Mouse (Mus musculus) liver, adult (tissue): Measurements from ENCODE around the gene Rnf24.

Experiments used
- GATA4 ChIP-seq: IDR thresholded peaks from 2 replicates; pipeline ENCODE4 v1.6.1; 2014; ENCODE audit warnings: mild to moderate bottlenecking, low read length; ENCODE audit not compliant: insufficient replicate concordance

Rnf24 gene

DNA sequence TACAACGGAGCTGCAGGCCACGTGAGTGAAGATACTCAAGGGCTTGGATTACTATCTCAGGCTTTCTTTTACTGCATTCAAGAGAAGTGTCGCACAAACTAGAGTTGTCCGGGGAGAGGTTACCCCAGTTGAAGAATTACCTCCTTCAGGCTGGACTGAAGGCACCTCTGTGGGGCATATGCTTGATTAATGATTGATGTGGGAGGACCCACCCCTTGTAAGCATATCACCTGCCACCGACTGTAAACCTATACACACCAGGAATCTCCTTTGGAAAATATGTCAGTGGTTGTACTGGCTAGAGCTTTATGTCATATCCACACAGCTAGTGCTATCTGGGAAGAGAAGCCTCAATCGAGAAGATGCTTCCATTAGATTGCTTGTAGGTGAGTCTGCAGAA lies 1.4 kb upstream of the Rnf24 start:
- no peak for TF ChIP-seq GATA4

DNA sequence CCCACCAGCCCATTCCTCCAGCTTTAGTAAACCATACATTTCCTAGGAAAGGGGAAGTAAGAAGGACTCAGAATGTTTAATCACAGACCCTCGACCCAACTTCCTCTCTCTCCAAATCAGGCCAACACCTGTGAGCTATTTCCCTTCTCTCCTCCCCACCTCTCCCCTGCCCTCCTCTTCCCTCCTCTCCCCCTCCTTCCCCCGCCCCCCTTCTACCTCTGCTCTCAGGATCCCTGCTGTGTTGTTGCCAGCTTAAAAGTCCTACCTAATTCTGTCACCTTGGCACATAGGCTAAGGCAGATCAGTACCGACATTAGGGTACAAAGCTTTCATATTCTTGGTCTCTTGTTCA lies 848 bp upstream of the Rnf24 start:
- TF ChIP-seq GATA4, result no peak

DNA sequence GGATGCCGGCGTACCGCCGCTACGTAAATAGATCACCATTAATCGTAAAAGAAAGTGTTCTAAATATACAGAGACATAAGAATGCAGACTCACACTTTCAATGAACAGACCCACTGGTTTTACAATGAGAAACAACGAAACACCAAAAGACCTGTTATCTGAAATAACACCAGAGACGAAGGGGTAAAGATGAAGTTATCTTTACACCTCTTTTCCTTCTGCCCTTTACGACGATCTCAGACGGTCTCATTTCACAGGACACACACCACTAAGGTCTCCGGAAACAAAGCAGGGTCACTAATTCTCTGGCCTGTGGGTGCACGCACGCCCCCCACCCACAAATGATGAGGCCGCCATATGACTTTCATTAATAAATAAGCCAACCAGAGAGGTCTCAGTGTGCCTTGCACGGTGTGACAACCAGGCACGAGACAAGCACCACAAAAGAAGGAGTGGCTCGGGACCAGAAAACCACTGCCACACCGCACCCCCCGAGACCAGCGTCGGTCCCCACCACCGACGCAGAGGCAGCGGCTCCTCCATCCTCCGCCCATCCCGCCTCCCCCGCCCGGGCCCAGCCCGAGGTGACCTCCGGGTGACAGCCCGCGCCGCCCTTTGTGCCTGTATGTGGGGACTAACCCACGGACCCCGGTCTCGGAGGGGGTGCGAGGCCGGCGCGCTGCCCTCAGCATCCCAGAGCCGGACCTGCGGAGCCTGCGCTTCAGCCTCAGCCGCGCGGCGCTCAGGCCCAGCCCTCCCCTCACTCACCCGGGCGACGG lies 535 bp downstream of the Rnf24 start:
- no peak for TF ChIP-seq GATA4

DNA sequence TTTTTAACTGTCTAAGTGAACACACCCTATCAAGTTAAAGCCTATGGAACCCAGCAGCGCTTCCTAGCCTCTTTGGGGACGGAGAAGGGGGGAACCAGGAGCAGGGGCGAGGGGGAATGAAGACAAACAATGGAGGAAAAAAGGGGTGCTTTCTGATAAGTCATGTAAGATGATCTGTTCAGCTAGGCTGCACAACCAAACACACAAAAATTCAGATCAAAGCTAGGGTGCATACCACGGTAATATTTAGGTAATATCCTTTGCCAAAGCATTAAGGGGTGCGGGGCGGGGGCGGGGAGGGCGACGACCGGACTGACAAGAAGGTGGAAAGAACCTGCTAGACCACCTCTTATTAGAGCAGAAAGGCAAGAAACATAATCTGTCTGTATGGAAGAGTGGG lies 1.2 kb downstream of the Rnf24 start:
- TF ChIP-seq GATA4, result no peak

DNA sequence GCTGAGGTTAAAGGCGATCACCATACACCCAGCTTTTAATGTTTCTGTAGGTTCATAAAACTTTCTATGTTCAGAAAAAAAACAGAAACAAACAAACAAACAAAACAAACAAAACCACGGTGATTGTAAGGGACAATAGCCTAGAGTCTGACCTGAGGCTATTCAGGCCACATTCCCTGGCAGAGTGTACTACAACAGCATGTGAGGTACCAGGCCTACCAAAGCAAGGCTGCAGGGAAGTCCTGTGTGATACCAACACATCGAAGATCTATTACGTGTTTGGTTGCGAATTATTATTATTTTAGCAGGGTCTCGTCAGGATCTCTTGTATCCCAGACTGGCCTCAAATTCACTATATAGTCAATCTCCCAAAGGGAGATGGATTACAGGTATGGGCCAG lies 2.4 kb downstream of the Rnf24 start:
- TF ChIP-seq GATA4, result no peak

DNA sequence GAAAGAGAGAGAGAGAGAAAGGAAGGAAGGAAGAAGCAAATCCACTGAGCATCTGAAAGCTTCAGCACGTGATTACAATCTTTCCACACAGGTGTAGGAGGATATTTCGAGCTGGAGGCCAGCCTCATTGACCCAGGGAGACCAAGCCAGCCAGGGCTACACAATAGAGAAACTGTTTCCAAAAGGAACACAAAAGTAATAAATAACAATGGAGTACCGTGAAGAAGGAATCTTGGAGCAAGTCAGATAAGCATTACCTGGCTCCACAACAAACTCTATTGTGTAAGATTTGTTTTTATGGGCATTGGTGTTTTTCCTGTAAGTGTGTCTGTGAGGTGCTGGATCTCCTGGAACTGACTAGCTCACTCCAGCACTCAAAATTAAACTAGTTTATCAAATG lies 7.1 kb downstream of the Rnf24 start:
- TF ChIP-seq GATA4, result no peak

DNA sequence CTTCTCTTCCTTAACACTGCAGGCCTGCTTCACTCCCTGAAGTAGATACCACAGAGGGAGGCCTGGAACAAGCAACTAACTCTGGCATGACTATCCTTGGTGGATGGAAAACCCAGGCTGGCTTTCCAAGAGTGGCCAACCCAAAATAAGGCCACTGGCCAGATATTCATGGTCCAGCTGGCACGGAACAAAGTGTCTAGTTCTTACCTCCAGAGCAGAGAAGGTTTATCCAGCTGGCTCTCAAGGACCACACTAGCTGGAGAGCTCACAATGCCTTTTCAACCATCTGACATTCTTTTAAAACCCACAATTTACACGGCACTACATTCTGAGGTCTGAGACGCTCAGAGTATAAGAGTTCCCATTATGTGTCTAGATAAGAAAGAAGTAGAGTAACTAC lies 8.2 kb downstream of the Rnf24 start:
- no peak for TF ChIP-seq GATA4

DNA sequence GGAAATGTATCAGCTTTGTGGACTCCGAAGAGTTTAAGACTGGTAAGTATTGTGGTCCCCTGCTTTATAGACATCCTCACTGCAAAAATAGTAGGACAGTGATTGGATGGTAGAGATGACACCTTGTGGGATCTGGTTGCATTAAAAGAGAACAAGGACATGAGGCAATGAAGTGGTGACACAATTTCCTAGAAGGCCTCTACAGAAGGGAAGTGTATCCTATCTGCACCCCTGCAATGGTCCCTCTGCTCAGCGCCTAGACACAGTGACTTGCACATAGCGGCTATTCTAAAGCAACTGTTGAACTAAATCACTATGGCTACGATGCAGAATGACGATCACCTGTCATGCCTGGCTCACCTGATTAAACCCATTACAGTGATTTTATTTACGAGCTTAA lies 15.1 kb downstream of the Rnf24 start:
- TF ChIP-seq GATA4, result no peak

DNA sequence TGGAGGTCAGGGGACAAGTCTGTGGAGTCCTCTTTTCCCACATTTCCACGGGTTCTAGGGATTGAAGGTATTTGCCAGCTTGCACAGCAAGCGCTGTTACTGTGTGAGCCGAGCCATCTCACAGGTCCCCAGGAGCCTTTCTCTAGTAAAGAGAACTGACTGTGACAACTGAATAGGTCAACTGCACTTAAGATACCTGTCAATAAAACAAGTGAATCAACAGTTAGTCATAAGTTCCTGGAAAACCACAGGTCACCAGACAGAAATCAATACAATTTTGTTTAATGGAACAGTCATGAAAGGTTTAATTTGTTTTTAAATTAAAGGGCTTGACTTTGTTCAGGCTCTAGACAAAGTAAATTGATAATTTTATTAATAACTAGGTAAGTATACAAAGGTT lies 22.1 kb downstream of the Rnf24 start:
- no peak for TF ChIP-seq GATA4

DNA sequence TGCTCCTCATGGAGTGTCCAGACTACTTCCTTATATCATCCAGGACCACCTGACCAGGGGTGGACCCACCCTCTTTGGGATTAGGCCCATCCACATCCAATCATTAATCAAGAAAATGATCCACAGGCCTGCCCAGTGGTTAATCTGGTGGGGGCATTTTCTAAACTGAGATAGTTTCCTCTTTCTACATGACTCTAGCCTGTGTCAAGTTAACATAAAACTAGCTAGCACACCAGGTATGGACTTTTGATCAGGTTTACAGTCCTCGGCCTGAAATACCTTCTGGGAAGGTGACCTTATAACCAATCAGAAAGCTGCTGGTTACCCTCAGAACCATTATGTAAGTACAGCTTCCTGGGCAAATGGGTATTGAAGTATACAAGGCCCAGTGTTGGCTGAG lies 23.7 kb downstream of the Rnf24 start:
- TF ChIP-seq GATA4, result no peak

DNA sequence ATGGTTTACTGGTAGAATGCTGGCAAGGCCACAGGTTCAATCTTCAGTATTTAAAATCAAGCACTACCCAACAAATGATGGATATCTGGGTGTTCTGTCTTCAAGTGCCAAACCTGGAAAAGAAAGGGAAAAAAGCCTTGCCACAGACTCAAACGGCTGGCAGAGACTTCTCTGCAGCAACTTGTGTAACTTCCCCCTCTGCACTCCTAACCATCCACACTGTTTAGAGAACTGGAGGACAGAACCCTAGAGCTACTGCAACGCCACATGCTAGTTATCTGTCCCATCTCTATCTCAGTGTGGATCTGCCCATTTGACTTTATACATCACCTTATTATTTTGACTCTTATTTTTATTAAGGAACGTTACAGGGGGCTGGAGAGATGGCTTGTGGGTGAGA lies 26.6 kb downstream of the Rnf24 start:
- no peak for TF ChIP-seq GATA4

DNA sequence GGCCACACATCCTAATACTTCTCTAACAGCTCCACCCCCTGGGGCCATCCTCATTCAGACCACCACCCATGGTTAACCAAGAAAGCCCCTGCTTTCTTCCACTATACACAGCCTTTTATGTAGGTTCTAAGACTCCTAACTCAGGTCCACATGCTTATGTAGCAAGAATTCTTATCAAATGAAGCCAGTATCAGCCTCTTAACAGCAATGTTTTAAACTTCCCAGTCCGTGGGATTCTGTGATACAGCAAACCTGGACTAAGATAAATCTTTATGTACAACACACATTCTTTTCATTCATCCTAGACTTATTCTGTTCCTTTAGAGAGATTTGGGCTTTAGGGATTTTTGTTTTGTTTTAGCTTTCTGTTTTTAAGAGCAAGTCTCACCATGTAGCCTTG lies 29.0 kb downstream of the Rnf24 start:
- TF ChIP-seq GATA4, result no peak

DNA sequence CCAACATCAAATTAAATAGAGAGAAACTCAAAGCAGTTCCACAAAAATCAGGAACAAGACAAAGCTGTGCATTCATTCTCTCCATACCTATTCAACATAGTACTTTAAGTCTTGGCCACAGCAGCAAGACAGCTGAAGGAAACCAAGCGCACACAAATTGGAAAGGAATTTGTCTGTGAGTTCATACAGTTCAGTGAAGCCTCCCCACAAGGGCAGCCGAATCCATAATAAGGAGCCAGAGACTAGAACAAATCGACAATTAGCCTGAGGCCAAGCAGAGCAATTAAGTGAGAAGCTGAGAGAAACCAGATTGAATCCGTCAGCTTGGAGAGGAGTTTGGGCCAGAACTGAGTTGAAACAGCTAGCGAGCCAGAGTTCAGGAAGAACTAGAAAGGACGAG lies 33.3 kb downstream of the Rnf24 start:
- TF ChIP-seq GATA4, result no peak

DNA sequence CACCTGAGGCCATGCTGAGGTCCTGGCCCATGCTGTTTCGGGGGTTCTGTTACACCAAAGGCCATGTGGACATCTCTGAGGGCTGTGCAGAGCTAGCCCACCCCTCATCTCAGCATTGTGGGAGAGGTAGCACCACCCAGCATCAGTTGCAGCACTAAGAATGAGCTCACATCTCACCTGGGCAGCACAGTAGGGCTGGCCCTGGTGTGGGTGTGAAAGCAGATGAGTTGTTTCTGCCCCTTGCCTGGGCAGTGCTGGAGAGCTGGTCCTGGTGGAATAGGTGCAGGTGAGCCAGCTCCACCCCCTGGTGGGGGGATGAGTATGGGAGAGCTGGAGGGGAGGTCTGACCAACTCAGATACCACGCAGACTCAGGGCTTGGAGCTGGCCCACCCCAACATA lies 36.5 kb downstream of the Rnf24 start:
- TF ChIP-seq GATA4, result no peak

DNA sequence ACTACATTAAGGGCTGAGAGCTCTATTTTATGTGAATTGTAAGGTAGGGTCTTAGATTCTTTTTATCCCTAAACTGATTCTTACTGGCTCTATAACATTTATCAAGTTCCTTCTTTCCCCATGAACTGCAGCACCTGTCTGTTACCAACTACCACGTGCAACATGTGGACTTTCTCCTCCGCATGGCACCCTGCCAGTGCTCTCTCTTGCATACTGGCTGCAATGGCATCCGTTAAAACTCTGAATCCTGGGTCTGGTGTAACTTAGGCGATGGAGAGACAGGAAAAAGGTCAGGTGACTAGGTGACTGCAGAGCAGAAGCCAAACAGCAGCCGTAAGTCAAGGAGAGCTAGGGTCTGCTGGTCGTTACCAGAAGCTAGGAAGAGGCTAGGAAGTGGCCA lies 43.4 kb downstream of the Rnf24 start:
- TF ChIP-seq GATA4, result no peak

DNA sequence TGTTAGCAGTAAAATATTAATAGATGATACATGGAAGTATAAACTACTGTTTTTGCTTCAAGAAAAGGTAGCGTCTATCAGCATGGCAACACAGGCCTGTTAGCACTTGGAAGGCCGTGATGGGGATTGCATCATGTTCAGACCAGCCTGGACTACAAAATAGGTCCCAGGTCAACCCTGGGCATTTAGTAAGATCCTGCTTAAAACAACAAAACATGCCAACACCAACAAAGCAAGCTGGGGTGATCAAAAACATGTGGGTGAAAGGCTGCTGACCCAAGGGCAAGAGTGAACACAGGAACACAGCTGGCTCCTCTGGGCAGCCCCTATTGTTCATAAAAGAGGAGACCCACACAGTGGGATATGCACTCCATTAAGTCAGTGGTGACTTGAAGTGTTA lies 44.9 kb downstream of the Rnf24 start:
- TF ChIP-seq GATA4, result no peak

DNA sequence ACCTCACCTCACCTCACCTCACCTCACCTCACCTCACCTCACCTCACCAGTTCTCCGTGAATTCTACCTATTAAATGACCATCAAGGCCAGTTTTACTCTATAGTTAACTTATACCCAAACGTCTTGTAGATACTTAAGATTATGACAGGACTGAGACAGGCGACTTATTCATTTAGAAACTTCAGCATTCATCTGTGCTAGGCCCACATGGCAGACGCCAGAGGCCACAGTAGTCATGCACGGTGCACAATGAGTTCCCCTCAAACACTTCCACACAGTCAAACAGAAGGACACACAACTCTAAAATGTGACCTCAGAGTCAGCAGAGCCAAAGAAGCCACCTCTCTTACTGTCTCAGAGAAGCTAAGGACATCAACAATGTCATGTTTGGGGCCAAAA lies 45.3 kb downstream of the Rnf24 start:
- no peak for TF ChIP-seq GATA4

DNA sequence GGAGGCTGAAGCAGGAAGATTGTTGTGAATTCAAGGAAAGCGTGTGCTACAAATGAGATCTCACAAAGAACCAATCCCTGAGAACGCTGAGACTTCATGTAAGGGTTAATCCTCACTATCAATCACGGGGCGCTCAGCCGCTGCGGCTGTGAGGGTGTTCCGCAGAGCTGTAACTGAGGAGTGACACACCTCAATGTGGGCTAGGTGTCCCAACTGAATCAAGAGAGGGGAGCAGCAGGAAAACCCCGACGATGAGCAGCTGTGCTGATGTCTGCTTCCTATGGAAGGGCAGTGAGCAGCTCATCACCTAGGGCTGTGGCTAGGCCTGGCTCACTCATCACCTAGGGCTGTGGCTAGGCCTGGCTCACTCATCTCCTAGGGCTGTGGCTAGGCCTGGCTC lies 48.2 kb downstream of the Rnf24 start:
- TF ChIP-seq GATA4, result no peak

DNA sequence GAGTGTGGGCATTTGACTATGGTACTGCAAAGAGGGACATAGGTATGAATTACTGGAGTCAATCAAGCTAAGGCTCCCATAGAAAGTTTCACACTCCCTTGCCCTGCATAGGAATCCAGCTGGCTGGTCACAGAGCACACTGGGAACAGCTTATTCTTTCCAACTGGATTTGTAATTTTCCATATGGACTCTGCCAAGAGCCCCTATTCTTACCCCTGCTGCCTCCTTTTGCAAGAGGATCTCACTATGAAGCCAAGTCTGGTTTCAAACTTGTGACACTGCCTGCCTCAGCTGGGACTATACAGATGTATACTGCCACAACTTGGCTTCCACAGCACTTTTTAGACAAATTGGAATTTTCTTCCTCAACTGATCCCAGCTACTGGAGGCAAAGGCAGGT lies 51.1 kb downstream of the Rnf24 start:
- TF ChIP-seq GATA4, result no peak
